Mouse (Mus musculus): ENCODE measurements at regions not wholly inside any gene's neighbourhood (a gene's known extent, or its start where the extent isn't known, plus 50 kb on each side); places are given as distances from the start of the nearest gene placed in this dataset.

DNA sequence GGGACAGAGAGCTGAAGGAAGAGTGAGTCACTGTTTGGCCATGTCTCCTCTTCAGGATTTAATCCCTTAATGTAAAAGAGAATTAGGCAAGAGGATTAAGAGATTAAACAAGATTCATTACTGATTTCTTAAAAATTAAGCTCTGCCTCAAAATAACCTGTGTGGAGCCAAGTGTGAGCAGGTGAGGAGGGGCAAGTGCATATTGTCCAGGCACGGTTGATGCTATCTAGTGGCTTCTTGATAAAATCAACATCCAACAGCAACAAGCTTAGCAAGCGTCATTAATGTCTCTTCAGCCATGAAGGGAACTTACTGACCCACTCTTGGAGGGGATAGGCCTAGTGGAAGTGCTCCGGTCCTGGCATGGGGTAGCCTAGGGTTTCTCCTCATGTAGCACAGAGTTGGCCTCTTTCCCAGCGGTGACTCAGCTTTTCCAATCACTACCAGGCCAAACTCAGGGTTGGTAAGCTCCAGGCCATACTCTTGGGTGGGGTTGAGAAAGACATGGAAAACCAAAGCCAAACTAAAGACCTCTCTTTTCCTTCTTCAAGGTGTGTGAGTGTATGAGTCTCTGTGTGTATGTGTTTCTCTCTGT is 55.0 kb upstream of the Ubr2 start:
- no peak for ATAC-seq (ENCODE audit: insufficient number of reproducible peaks, insufficient read depth, low FRiP score, low read depth)
- WGBS: 79% methylated on average over 4 of the region's 4 CpGs
- H3K36me3 ChIP-seq (ENCODE audit: control insufficient read depth, insufficient read depth, low read length): no peaks in the 10 kb centered on the region
- no peak overlapping the region for H3K4me3 ChIP-seq (ENCODE audit: low read depth, low read length)
- H3K27ac ChIP-seq (ENCODE audit: low read length): no peak overlapping the region
- H3K4me2 ChIP-seq (replicated peaks; ENCODE audit: low read depth, low read length): no peak overlapping the region
- no peaks in the 10 kb centered on the region for H3K9me3 ChIP-seq (ENCODE audit: control insufficient read depth, low read depth, low read length)
- H3K27me3 ChIP-seq (ENCODE audit: control insufficient read depth, insufficient read depth, low read length): no peaks in the 10 kb centered on the region
- no peak overlapping the region for H3K9ac ChIP-seq (replicated peaks; ENCODE audit: low read depth, low read length)
- no peaks in the 10 kb centered on the region for H3K4me1 ChIP-seq (ENCODE audit: control insufficient read depth, insufficient read depth, low read length)

GRCm38 (mm10) chr17:47064592-47065306 is 54.4 kb upstream of the Ubr2 start:
- Histone ChIP-seq H3K4me2 (replicated peaks; ENCODE audit: low read depth, low read length) (no peak overlapping the region), H3K27me3 (ENCODE audit: control insufficient read depth, insufficient read depth, low read length) (no peaks in the 10 kb centered on the region), H3K4me3 (ENCODE audit: low read depth, low read length) (no peak overlapping the region), H3K36me3 (ENCODE audit: control insufficient read depth, insufficient read depth, low read length) (no peaks in the 10 kb centered on the region), H3K27ac (ENCODE audit: low read length) (no peak overlapping the region), H3K4me1 (ENCODE audit: control insufficient read depth, insufficient read depth, low read length) (peaks cover 6% of the 10 kb centered on the region; the same call in 1 of the 2 replicates), H3K9ac (replicated peaks; ENCODE audit: low read depth, low read length) (no peak overlapping the region), H3K9me3 (ENCODE audit: control insufficient read depth, low read depth, low read length) (no peaks in the 10 kb centered on the region)
- 74% methylated on average over 14 of the region's 14 CpGs for WGBS
- ATAC-seq (ENCODE audit: insufficient number of reproducible peaks, insufficient read depth, low FRiP score, low read depth): no peak

GRCm38 (mm10) chr17:47064006-47064405 is 53.6 kb upstream of the Ubr2 start:
- WGBS: 88% methylated on average over 4 of the region's 4 CpGs
- H3K27me3 ChIP-seq (ENCODE audit: control insufficient read depth, insufficient read depth, low read length): no peaks in the 10 kb centered on the region
- H3K27ac ChIP-seq (ENCODE audit: low read length): no peak overlapping the region
- no peaks in the 10 kb centered on the region for H3K9me3 ChIP-seq (ENCODE audit: control insufficient read depth, low read depth, low read length)
- H3K9ac ChIP-seq (replicated peaks; ENCODE audit: low read depth, low read length): no peak overlapping the region
- H3K4me2 ChIP-seq (replicated peaks; ENCODE audit: low read depth, low read length): no peak overlapping the region
- ATAC-seq (ENCODE audit: insufficient number of reproducible peaks, insufficient read depth, low FRiP score, low read depth): no peak
- no peaks in the 10 kb centered on the region for H3K36me3 ChIP-seq (ENCODE audit: control insufficient read depth, insufficient read depth, low read length)
- no peak overlapping the region for H3K4me3 ChIP-seq (ENCODE audit: low read depth, low read length)
- H3K4me1 ChIP-seq (ENCODE audit: control insufficient read depth, insufficient read depth, low read length): peaks cover 8% of the 10 kb centered on the region; the same call in 1 of the 2 replicates

DNA sequence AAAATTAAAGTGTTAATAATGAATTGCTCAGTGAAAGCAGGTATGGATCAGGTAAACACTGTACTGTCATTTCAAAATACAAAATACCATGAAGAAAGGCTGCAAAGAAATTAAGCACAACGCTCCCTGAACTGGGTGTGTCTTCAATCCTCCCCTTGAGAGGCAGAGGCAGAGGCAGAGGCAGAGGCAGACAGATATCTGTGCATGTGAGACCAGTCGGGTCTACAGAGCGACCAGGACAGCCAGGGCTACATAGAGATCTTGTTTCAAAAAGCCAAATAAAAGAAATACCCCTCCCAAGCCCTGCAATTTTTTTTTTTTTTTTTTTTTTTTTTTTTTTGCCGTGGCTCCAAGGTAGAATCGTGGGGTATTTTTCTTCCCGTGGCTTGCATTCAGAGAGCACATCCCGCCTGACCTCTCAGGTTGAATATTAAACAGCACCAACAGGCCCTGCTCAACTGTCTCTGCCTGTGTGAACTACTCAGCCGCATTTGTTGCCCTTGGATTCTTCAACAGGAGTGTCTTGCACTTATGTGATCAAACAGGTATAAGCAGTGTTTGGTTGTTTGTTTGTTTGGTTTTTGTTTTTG is 50.8 kb upstream of the Ubr2 start:
- ATAC-seq (ENCODE audit: insufficient number of reproducible peaks, insufficient read depth, low FRiP score, low read depth): no peak
- WGBS: 53% methylated on average over 8 of the region's 8 CpGs

More for the DNA sequence above, 50.8 kb upstream of the Ubr2 start:
- no peak overlapping the region for H3K9ac ChIP-seq (replicated peaks; ENCODE audit: low read depth, low read length)
- H3K36me3 ChIP-seq (ENCODE audit: control insufficient read depth, insufficient read depth, low read length): no peaks in the 10 kb centered on the region
- no peak overlapping the region for H3K4me2 ChIP-seq (replicated peaks; ENCODE audit: low read depth, low read length)
- peaks cover 5% of the 10 kb centered on the region; the same call in 1 of the 2 replicates for H3K9me3 ChIP-seq (ENCODE audit: control insufficient read depth, low read depth, low read length)
- H3K27ac ChIP-seq (ENCODE audit: low read length): no peak overlapping the region
- no peaks in the 10 kb centered on the region for H3K27me3 ChIP-seq (ENCODE audit: control insufficient read depth, insufficient read depth, low read length)
- H3K4me3 ChIP-seq (ENCODE audit: low read depth, low read length): no peak overlapping the region
- H3K4me1 ChIP-seq (ENCODE audit: control insufficient read depth, insufficient read depth, low read length): peaks cover 8% of the 10 kb centered on the region; the same call in 1 of the 2 replicates
